Mouse (Mus musculus): Measurements from ENCODE around the gene F13b.

DNA sequence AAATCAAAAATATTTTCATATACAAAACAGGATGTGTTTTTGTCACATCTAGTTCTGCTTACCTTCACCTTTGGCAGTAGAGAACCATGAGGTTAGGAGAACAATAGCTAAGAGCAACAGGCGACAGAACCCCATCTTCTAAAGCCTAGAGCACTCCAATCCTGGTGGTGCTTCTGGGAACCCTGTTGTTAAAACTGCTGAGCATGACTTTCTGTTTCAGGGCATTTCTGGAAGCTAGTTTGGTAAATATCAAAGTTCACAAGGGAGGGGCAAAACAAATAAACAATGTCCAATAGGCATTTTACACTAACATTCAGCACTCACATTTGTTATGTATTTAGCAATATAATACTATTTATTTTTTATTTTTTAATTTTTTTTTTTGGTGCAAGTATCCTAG, 58.5 kb downstream of the F13b start, which contains the start of gene Cfhr1:
- TF ChIP-seq POLR2A (IDR thresholded peaks at IDR 0.05; ENCODE audit: insufficient read depth, low read depth, low read length) (no peak), EP300 (IDR thresholded peaks at IDR 0.05; ENCODE audit: insufficient read depth, low read depth, low read length) (no peak)

Measured in heart, adult 2 months (tissue).